Mouse (Mus musculus): ENCODE measurements around the gene Hnrnpul1. TPM values are rescaled to one million over a fixed set of nuclear protein-coding genes. Genes with fewer than 3 reads are reported as not detected.
"Not testable (repeated sequence)": the region's sequence is repeated elsewhere in the genome, so short reads cannot be mapped to it uniquely, and the experiment has no call there.

Gene Hnrnpul1
- total RNA-seq, 2 experiments from 2014 or later = 55.3 to 57.2 TPM

DNA sequence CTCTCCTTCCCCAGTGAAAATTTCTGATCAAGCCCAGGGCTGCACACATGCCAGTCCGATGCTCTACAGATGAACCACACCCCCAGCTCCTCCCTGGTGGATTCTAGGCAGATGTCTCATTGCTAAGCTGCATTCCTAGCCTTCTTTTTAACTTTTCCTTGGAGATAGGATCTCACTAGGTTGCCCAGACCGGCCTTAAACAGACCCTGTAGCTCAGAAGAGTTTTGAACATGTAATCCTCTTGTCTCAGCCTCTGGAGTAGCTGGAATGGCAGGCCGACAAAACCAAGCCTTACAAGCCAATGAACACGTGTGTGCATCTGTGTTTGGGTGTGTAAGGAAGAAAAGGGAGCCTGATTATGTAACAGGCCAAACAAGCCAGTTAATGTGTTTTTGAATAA, 26.2 kb upstream of the Hnrnpul1 start:
- peak; percentile 41 for DNase-seq

DNA sequence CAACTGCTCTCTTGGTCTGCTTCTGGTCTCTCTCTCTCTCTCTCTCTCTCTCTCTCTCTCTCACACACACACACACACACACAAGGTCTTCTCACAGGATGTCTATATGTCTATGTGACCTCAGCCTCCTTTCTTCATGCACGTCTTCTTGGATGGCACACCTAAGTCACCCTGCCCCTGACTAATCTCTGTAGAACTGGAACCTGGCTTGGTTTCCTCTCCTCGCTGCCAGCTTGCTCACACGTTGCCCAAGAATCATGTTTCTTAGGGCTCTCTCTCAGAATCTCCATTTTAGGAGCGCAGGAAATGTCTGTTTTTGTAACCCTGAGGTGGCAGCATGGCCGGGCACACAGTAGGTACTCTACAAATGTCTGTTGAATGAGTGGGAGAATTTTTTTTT, 25.5 kb upstream of the Hnrnpul1 start:
- DNase-seq = no peak

DNA sequence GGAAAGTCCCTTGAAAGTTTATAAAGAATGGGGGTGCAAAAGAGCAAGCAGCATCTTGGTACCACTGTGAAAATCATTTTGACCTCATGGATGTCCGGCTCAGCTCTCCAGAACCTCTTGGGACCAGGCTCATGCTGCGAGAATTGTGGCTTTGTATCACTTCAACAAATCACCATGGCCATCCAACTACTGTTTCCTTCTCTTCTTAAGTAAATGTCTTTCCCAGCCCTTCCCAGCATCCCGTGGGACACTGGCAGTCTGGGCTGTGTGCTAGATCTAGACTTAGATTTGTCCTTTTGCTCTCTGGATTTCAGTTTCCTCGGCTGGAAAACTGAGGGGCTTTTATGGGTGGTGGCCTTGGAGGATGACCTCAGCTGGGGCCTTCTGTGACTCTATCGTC, 13.7 kb upstream of the Hnrnpul1 start:
- DNase-seq = no peak

DNA sequence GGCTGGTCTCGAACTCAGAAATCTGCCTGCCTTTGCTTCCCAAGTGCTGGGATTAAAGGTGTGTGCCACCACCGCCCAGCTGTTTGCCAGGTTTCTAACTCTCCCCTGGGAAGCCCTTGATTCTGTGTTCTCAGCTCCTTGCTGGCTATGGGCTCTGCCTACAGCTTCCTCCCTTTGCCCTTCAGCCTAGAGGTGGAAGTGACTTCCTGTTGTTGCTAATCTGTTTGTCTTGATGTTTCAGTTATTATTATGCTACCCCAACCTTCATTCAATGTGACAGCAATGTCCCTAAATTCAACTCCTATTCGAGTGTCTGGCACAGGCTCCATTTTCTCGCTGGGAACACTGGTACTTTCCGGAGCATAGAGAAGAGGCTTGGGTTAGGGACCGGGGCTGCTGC, 11.6 kb upstream of the Hnrnpul1 start:
- no peak for DNase-seq

DNA sequence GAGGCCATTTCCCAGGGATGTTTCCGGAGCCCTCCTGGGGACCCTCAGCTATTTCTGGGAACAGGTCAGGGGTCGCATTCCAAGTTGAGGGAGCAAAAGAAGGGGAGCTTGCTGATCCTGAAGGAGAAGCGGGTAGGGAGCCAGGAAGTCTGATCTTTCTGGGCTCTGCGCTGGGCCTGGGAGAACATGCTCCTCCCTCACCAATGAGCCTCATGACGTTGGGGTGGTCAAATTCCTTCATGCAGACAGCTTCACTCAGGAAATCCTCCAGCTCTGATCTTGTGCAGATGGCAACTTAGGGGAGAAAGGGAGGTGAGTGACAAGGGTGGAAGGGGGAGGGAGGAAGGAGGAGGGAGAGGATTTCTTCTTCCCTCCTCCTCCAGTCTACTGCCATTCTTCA, 9.7 kb upstream of the Hnrnpul1 start:
- DNase-seq = no peak

DNA sequence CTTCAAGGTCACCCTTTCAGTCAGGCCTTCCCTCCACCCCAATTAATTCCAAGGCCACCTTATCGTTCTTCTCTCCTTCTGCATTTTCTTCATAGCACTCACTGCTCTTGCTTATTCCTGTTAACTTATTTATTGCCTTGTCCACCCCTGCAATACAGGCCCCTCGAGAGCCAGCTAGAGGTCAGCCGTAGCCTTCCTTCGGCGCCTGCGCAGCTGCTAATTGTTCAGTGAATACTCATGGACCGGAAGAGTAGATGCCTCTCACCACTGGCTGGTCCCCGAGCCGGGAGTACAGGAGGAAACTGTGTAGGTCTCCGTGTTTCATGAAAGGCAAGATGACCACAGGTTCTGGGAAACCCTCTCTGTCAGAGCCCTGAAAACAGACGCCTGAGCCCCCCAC, 9.1 kb upstream of the Hnrnpul1 start:
- DNase-seq = no peak

DNA sequence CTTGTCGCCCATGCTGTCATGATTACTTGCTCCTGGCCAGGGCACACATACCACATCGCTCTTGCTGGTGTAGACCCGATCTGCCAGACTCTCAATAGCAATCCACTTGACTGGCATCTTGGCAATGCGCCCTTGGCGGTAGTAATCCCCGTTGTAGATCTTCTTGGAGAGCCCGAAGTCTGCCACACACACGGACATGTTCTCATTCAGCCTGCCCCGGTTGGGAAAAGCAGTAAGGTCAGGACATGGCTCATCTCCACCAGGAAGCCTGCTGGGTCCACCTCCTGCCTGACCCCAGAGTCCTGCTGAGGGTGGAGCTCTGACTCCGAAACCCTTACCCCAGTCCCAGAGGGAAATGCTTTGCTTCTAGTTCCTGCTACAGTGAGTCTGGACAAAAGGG, 6.8 kb upstream of the Hnrnpul1 start:
- DNase-seq = peak; percentile 44

DNA sequence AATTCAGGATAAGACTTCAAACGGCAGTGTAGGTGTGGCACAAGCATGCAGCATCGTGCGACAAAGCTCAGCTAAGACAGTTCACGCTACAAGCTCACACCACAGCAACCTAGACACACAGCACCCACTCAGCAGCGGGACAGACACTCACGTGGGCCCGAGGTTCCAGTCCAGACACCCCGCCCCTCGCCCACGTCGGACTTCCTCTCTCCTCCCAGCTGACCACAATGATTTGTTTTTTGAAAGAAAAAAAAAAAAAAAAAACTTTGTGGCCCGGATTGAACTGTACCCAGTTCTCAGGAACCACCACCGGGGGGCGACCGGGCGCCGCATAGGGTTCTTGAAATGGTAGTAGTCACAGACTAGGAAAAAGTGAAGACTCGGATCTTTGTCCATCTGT, 1.5 kb upstream of the Hnrnpul1 start:
- peak; percentile 91 for DNase-seq

DNA sequence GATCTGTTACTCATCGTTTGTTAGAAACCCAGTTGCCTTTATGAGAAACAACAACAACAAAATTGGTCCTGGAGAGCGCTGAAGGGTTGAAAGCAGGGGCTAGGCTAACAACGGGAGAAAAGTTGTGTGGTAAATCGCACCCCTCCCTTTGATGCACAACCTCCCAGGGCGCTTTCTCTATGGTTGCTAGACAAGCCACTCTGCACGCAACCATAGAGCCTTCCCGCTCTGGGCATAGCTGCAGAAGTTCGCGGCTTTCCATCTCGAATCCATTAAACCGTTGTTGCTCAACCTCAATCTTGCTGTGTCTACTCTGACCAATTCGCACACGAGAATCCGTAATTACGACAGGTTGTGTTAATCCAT, 894 bp upstream of the Hnrnpul1 start:
- DNase-seq = no peak

DNA sequence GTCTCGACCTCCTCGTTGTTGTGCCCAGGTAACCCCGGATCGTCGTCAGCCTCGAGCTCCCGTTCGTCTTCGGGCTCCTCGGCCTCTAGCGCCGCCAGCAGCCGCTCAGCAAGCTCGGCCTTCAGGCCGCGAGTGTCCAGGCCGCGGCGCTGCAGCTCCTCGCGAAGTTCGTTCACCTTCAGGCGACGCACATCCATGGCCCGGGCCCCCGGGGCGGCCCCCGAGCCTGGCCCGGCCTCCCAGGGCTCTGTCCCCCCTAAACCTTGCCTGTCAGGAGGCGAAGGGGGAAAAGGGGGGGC, 169 bp downstream of the Hnrnpul1 start:
- no peak for DNase-seq

DNA sequence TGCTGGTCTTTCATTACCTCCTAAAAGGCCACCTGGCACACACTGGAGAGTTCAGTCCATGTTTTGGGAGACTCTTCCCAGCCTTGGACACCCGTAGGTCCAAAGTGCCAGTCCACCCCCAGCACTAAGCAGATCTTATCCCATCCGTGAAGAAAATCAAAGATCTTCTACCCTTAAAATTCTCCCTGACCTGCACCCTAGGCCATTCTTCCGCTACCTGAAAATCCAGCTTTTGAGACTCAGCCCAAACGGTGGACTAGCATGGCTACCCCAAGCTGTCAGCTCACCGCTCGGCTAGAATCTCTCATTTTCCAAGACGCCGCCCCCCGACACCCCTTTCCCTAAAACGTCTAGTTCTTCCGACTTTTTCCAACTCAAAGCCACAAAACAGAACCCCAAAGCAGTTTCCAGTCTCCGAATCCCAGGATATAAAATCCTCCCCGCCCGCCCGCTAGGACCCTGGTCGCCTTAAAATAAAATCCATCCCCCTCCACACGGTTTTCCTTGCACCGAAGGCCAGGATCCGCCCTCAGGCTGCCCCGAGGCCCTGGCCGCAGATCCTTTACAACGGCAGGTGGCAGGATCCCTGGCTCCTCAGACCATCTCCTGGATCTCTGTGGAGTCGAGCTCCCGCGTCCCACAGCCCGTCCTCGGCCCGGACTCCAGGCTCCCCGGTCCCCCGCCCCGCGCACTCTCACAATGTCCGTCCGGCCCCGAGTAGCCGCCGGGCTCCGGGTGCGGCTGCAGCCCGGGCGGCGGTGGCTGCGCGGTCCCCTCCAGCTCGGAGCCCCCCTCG, 716 bp downstream of the Hnrnpul1 start:
- DNase-seq = peak; percentile 63

DNA sequence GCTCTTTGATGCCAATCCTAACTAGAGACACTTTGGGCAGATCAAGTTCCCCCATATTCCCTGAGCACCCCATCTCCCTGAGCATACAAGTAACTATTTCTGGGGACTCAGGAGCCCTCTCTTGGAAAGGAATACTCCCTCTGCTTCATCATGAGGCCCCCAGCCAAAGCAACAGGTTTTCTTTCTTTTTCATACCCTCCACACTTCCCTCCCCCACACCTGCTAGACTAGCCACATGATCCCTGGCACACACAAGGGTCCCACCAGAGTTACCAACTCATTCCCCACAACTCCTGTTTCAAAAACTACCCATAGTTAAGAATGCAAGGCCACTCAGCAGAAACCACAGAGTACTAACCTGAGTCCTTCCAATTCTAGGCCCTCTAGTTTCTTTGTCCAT, 1.5 kb downstream of the Hnrnpul1 start:
- no peak for DNase-seq

DNA sequence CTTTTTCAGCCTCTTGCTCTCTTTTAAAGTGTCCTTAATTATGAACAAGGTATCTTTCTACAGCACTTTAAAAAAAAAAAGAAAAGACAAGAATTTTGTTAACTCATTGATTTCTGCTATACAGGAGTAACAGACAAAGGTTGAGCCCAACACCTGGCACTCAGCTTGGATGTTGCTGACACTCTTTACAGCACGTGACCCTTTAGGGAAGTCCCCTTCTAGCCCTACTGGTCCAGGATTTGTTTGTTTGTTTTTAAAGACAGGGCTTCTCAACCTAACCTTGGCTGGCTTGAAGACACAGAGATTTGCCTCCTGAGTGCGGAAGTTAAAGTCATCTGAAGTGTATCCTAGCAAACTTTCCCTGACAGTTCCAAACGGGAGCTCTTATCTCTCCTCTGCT, 7.7 kb downstream of the Hnrnpul1 start:
- DNase-seq = no peak

DNA sequence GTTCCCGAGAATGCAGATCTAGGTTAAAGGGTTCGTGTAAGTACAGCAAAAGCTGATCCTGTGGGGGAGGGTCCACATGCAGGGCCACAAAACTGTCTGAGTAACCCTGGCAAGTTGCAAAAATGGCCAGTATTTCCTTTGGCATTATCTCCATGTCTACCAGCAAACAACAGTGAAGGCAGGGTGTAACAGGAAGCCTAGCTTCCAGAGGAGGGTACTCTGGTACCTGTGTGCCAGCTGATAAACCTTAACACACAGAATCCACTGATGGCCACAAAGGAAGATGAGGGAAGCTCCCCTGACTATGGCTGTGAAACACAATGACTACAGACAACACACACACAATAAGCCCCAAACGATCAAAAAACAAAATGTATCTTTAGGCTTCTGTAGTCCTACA, 16.3 kb downstream of the Hnrnpul1 start:
- no peak for DNase-seq

DNA sequence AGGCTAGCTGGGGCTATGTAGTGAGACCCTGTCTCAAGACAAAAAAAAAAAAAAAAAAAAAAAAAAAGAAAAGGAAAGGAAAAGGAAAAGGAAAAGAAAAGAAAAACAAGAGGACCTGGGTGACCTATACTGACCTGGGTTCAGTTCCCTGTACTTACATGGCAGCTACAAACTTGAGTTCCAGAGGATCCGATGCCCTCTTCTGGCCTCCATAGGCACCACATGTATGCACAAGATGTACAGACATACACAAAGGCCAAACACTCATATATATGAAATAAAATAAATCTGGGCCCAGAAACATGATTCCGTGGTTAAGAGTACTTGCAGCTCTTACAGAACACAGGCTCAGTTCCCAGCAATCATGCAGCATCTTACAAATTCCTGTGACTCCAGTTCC, 17.6 kb downstream of the Hnrnpul1 start:
- no peak for DNase-seq

DNA sequence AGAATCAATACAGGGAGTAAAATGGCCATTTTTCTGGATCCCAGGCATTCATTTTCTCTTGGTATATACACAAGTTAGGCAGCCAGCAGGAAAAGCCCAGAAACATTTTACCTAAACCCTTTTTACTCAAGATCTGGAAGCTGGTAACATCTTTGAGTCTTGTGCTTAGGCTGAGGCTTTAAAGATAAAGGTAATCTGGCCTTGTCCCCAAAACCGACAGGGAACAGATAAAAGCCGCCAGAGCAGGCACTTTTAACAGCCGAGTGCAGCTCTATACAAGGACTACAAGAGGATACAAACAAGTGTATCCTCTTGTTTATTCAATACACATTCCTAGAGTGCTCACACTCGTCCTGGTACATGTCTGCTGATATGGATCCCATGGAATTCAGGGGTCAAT, 19.6 kb downstream of the Hnrnpul1 start:
- no peak for DNase-seq

DNA sequence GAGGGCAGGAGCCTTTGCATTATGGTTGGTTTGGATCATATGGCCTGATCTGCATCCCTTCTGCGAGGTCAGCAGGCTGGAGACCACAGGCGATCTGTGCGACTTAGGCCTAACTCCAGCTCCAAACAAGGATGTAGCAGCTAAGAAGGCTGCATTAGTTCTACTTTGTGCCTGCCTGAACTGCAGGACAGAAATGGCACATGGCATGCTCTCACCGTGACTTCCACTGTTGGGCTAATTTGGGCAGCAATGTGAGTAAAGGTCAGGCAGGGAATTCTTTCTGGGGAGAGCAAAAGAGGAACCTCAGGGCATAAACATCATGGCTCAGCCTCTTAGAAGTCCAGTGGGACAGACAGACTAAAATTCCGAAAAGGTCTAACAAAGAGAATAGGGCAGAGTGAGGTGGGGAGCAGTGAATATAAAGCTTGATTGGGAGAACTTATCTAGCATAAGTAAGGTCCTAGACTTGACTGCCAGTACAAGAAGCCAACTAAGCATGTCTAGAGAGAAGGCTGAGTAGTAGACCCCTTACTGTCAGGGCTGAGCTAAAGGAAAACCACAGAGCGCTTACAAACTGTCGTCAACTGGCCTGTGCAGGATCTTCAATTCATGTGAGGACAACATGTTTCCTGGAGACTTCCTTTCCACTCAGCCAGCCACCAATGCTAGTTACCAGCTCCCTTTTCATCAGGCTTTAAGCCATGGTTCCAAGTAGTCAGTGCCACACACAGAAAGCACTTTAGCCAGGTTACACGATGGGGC, 23.1 kb downstream of the Hnrnpul1 start:
- no peak for DNase-seq

DNA sequence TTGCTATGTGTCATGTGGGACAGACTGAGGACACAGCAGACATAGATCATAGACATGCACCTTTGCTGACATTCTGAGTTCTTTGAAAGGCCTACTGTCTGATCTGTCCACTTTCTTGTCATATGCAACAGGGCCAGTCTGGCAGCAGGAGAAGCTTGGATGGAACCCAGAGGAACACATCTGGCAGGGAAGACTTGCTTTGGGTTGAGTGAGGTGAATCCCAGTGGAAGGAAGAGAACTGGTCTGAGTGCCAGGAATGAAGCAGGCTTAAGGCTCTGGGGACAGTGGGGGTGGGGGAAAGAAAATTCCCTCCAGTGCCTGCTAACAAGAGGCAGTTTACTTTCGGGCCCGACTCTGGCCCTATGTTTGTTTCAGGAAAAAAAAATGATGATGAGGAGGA, 24.7 kb downstream of the Hnrnpul1 start:
- DNase-seq = peak; percentile 75

DNA sequence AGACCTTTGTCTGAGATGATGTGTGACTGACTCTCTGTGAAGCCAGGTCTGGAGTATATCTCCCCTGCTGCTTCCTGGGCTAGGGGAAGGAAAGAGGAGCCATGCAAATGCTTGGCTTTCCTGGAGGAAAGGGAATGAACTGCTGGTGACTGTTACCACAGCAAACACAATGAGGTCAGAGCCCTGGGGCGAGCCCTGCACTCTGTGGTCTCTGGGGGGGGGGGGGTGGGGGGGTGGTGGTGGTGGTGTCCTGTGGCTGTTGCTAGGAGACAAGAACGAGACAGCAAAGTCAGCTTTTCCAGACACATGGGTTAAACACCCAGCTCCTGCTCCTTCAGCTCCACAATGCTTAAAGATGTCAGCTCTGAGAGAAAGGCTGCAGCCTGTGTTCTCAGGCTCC, 25.2 kb downstream of the Hnrnpul1 start:
- no peak for DNase-seq

DNA sequence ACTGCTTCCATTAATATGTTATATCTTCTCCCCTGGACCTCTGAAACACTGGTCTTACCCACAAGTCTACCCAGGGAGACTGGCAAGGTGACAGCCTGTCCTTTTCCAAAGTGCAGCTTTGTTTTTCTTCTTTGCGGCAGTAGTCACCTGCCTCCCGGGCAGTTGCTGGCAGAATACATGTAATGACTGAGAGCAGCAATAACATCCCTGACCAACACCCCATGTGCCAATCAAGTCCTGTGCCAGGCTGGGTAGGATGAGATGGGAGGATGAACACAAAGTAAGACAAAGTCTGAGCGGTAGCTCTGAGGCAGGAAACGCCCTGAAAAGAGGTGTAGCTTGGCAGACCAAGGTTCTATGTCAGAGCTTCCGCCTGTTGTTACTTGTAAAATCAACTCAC, 26.8 kb downstream of the Hnrnpul1 start:
- no peak for DNase-seq

DNA sequence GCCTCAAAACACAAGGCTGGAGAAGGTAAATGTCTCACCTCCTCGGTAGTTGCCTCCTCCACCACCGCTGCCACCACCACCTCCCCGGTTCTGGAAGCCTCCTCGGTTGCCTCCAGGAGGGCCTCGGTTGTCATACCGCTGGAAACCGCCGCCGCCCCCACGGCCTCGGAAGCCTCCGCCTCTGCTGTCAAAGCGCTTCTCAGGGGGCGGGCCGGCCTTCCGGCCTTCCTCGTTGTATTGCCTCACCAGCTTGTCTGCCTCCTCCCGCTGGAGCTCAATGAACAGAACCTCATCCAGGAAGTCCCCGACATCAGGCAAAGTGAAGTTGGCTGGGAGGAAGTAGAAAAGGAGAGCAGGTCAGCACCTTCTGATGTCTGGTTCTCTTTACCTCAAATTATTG, 28.7 kb downstream of the Hnrnpul1 start:
- no peak for DNase-seq

DNA sequence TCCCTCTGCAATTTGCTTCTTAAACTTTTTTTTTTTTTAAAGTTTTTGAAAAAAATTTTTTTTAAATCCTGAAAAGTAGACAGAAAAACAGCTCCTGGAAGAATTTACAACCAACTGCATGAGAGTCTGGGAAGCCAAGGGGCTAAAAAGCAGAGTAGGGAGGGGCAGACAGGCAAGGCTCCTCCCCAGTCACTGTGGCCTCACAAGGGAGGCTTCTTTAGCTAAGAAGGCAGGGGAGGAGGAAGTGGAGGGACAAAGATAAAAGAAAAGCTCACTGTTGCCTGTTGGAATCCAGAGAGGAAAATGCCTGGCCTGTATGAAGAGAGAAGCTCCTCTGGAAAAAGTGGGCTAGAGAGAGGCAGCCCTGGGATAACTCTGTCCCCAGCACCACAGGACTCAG, 32.8 kb downstream of the Hnrnpul1 start:
- DNase-seq = not testable (repeated sequence)

DNA sequence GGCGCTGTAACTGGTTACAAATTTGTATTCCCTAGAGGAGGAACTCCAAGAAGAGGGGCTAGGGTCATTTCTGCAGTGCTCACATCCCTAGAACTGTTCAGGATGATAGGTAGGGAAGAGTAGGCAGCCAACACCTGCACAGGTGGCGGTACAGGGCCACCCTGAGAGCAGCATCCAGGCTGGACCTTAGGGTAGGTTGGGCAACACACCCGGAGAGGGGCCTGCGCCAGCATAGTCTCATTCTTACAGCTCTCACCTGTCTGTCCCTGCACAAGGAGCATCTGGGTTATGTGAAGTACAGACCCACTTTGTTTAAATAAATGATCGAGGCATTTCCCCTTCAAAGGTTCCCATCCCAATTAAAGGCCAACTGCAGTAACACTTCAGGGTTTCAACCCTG, 33.8 kb downstream of the Hnrnpul1 start:
- DNase-seq = no peak
